Mouse (Mus musculus): ENCODE measurements around the gene Klrg1.

DNA sequence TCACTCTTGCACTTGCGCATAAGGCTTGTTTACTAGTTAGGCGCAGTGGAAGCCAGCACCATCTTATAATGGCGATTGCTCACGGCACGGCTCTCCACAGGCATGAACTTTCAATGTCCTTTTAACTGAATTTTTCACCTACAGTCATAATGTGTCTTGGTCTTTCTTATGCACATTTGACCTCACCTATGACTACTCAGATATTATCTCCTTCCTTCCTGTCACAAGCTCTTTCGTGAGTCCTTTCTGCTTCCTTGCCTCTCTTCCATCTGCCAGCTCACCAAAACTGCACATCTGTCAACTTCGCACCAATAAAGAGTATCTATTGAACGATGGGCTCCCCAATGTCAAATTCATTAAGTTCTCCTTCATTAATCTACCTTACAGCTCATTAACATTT, 20.1 kb downstream of the Klrg1 start:
- no peak for TF ChIP-seq POLR2A (IDR thresholded peaks at IDR 0.05; ENCODE audit: low read depth, low read length)
- no peak for TF ChIP-seq CTCF (IDR thresholded peaks at IDR 0.05; ENCODE audit: extremely low read depth, insufficient read length, insufficient replicate concordance, low read depth, low read length)

All from small intestine, adult 2 months (tissue).